Mouse (Mus musculus) heart, embryonic 15.5 days (tissue): ENCODE measurements at regions not wholly inside any gene's neighbourhood (a gene's known extent, or its start where the extent isn't known, plus 50 kb on each side); places are given as distances from the start of the nearest gene placed in this dataset.
A peak's percentile ranks its signal among the peaks of the same experiment; 100 is the strongest.

Experiments used
- ATAC-seq: fragments of 200-750 bp; cut with Nextera tagmentation; replicated peaks from 2 replicates; pipeline ENCODE4 v1.8.0; 2017; ENCODE audit warnings: low read depth, moderate TSS enrichment; ENCODE audit not compliant: insufficient number of reproducible peaks, insufficient read depth, low FRiP score
- H3K27ac ChIP-seq: fragments of 300-500 bp; sonication (generic); 2 replicates; pipeline ENCODE4 v1.5.1; 2015; ENCODE audit warnings: mild to moderate bottlenecking, inconsistent platforms
- H3K27me3 ChIP-seq: fragments of 300-500 bp; sonication (generic); 2 replicates; pipeline ENCODE4 v1.6.1; 2015; ENCODE audit warnings: inconsistent platforms
- H3K36me3 ChIP-seq: fragments of 300-500 bp; sonication (generic); 2 replicates; pipeline ENCODE4 v1.6.1; 2015; ENCODE audit warnings: mild to moderate bottlenecking, inconsistent platforms
- H3K4me1 ChIP-seq: fragments of 300-500 bp; sonication (generic); replicated peaks from 2 replicates; pipeline ENCODE4 v1.6.1; 2015; ENCODE audit warnings: inconsistent platforms
- H3K4me2 ChIP-seq: fragments of 300-500 bp; sonication (generic); 2 replicates; pipeline ENCODE4 v1.6.1; 2015; ENCODE audit warnings: inconsistent platforms, mild to moderate bottlenecking, moderate library complexity
- H3K4me3 ChIP-seq: fragments of 300-500 bp; sonication (generic); 2 replicates; pipeline ENCODE4 v1.5.1; 2015; ENCODE audit warnings: mild to moderate bottlenecking, inconsistent platforms
- H3K9ac ChIP-seq: fragments of 300-500 bp; sonication (generic); 2 replicates; pipeline ENCODE4 v1.6.1; 2015; ENCODE audit warnings: mild to moderate bottlenecking, inconsistent platforms
- H3K9me3 ChIP-seq: fragments of 300-500 bp; sonication (generic); replicated peaks from 2 replicates; pipeline ENCODE4 v1.6.1; 2016; ENCODE audit warnings: inconsistent platforms
- WGBS: fragments of 180-500 bp; shearing (Covaris S2); methylation state at CpG from one replicate; pipeline ENCODE4 v1.1.7; 2015; ENCODE audit warnings: mixed read lengths; 5-methylcytosine and 5-hydroxymethylcytosine counted together

GRCm38 (mm10) chr9:67699846-67700579 is 59.2 kb upstream of the C2cd4b start:
- H3K4me1 ChIP-seq: no peaks in the 10 kb centered on the region
- 19% methylated on average over 35 of the region's 35 CpGs for WGBS
- peak overlapping the region; percentile 52 for H3K9ac ChIP-seq
- ATAC-seq: no peak
- no peaks in the 10 kb centered on the region for H3K9me3 ChIP-seq
- no peak overlapping the region for H3K27ac ChIP-seq
- no peaks in the 10 kb centered on the region for H3K27me3 ChIP-seq
- peak overlapping the region; percentile 53 for H3K4me3 ChIP-seq
- H3K4me2 ChIP-seq: peak overlapping the region; percentile 89
- H3K36me3 ChIP-seq: no peaks in the 10 kb centered on the region

- H3K4me1 ChIP-seq: no peaks in the 10 kb centered on the region
- no peaks in the 10 kb centered on the region for H3K36me3 ChIP-seq
- H3K4me2 ChIP-seq: no peak overlapping the region
- H3K4me3 ChIP-seq: no peak overlapping the region
- WGBS: 42% methylated on average over 5 of the region's 5 CpGs
- H3K27ac ChIP-seq: no peak overlapping the region
- no peaks in the 10 kb centered on the region for H3K27me3 ChIP-seq
- ATAC-seq: no peak
- H3K9me3 ChIP-seq: no peaks in the 10 kb centered on the region
- H3K9ac ChIP-seq: no peak overlapping the region
These were observed 50.8 kb upstream of the C2cd4b start for GRCm38 (mm10) chr9:67708246-67708960.
